23 mouse cellular contexts compared by ENCODE assay signal in genomic region chr5:146362711-146363110, GRCm38 (mm10). TPM values are rescaled to one million over a fixed set of nuclear protein-coding genes. Genes with fewer than 3 reads are reported as not detected.
DNase-seq lines count a peak whose midpoint lies in the region; ATAC-seq lines count a peak whose summit lies in the region.
"Had no signal": no experiment of that assay in that cellular context is flagged by ENCODE, and none has a peak within 500 bp of the region (broad histone marks: within the 10 kb centered on the region; RNA-seq: fewer than 3 reads in every experiment).

No protein-coding gene starts in this region.

- no peak for ATAC-seq in megakaryocyte, adult 5-6 weeks (ENCODE audit: poor library complexity, severe bottlenecking)
- ATAC-seq: activated CD4-positive, CD25-positive, alpha-beta regulatory T cell, adult 4 months; forebrain, embryonic 15.5 days; hindbrain, embryonic 16.5 days; intestine, embryonic 15.5 days had no signal

- peak; percentile 42 to 68 for DNase-seq in adrenal gland, adult (ENCODE audit: inconsistent age in 2 of 2, low spot score in 1 of 2)
- DNase-seq in adrenal gland, postnatal 4 days (ENCODE audit: low spot score in 2 of 2) = no peak
- DNase-seq in adrenal gland, postnatal 36 days = peak; percentile 42 to 58
- DNase-seq in spleen, postnatal 36 days (ENCODE audit: low spot score in 2 of 2) = no peak
- DNase-seq: cerebellum, adult 11-12 months; cerebellum, adult 9-10 months; cerebellum, postnatal 14 days; gastrocnemius, postnatal 25 days; heart, adult 18-20 months; heart, postnatal 10 days; heart, postnatal 36 days; kidney, adult 11 months had no signal

- H3K36me3 ChIP-seq in megakaryocyte, embryonic 14.5 days (replicated peaks; ENCODE audit: low read length) = no peaks in the 10 kb centered on the region
- H3K36me3 ChIP-seq: forebrain, embryonic 10.5 days; forebrain, embryonic 15.5 days; heart, embryonic 12.5 days; heart, embryonic 15.5 days; hindbrain, embryonic 10.5 days; hindbrain, embryonic 13.5 days; intestine, embryonic 15.5 days had no signal

- H3K4me3 ChIP-seq in megakaryocyte, embryonic 14.5 days (replicated peaks) = peak overlapping the region; percentile 65
- H3K4me3 ChIP-seq: forebrain, embryonic 10.5 days; forebrain, embryonic 15.5 days; heart, embryonic 12.5 days; heart, embryonic 15.5 days; hindbrain, embryonic 10.5 days; hindbrain, embryonic 13.5 days; intestine, embryonic 15.5 days had no signal

- peaks cover 29% of the 10 kb centered on the region for H3K9me3 ChIP-seq in megakaryocyte, embryonic 14.5 days
- H3K9me3 ChIP-seq: forebrain, embryonic 15.5 days; heart, embryonic 15.5 days; hindbrain, embryonic 13.5 days; intestine, embryonic 15.5 days had no signal

- no peaks in the 10 kb centered on the region for H3K4me1 ChIP-seq in megakaryocyte, embryonic 14.5 days
- H3K4me1 ChIP-seq: forebrain, embryonic 10.5 days; heart, embryonic 12.5 days; heart, embryonic 15.5 days; hindbrain, embryonic 10.5 days; hindbrain, embryonic 13.5 days; intestine, embryonic 15.5 days had no signal

- H3K27me3 ChIP-seq in megakaryocyte, embryonic 14.5 days (replicated peaks) = no peaks in the 10 kb centered on the region
- H3K27me3 ChIP-seq: forebrain, embryonic 15.5 days; heart, embryonic 12.5 days; heart, embryonic 15.5 days; hindbrain, embryonic 13.5 days; intestine, embryonic 15.5 days had no signal

RNA-seq across cellular contexts. Expression of gene Wasf3, which starts 22.1 kb away (rescaled TPM):
- 10 to 100 TPM; 21.5 TPM for total RNA-seq in adrenal gland, postnatal 4 days (2021)
- 0.04 and 1.1 TPM in 2 replicates for polyA plus RNA-seq in megakaryocyte, embryonic 14.5 days (2012; ENCODE audit: insufficient read depth, low replicate concordance)
- not detected in 2 replicates for total RNA-seq in megakaryocyte, adult 5-6 weeks (2015)
- not detected in 2 replicates for total RNA-seq in megakaryocyte, adult 5-6 weeks (2017)
- 10 to 100 TPM; 29.4 to 32.2 TPM for total RNA-seq in adrenal gland, postnatal 36 days (2021)
- polyA plus RNA-seq: activated CD4-positive, CD25-positive, alpha-beta regulatory T cell, adult 4 months had no signal

Comparison
In these comparisons a context has a peak if more than half of its experiments do, and no peak if none do; other contexts are left out.
1. DNase-seq: peak in adrenal gland, adult (2 of 2) and adrenal gland, postnatal 36 days (2 of 2); none in adrenal gland, postnatal 4 days (0 of 2) and spleen, postnatal 36 days (0 of 2).
2. RNA of gene Wasf3, which starts 22.1 kb away (total RNA-seq): 29.4 to 32.2 TPM in adrenal gland, postnatal 36 days and 21.5 TPM in adrenal gland, postnatal 4 days; not detected in megakaryocyte, adult 5-6 weeks; every median in the first group is over 10 times any median in the second.